Mouse (Mus musculus) heart, postnatal 0 days (tissue): ENCODE results near the gene Dner. TPM values are rescaled to one million over a fixed set of nuclear protein-coding genes. Genes with fewer than 3 reads are reported as not detected.

Source experiments
- ATAC-seq: fragments of 200-750 bp; cut with Nextera tagmentation; 2 replicates; pipeline ENCODE4 v1.8.0; 2017; ENCODE audit warnings: low read depth, moderate number of reproducible peaks, moderate library complexity; ENCODE audit not compliant: insufficient read depth
- DNase-seq: peaks from one replicate; pipeline ENCODE4 v3.0.0-alpha.2; 2016; ENCODE audit warnings: low spot score
- H3K27ac ChIP-seq: fragments of 300-500 bp; sonication (generic); 2 replicates; pipeline ENCODE4 v1.5.1; 2014; ENCODE audit warnings: low read depth, mild to moderate bottlenecking
- H3K27me3 ChIP-seq: fragments of 300-500 bp; sonication (generic); 2 replicates; pipeline ENCODE4 v1.6.1; 2014; ENCODE audit warnings: low read length, mixed read lengths; ENCODE audit not compliant: control insufficient read depth, insufficient read depth
- H3K36me3 ChIP-seq: fragments of 300-500 bp; sonication (generic); replicated peaks from 2 replicates; pipeline ENCODE4 v1.6.1; 2014; ENCODE audit warnings: low read length, mixed read lengths; ENCODE audit not compliant: control insufficient read depth, insufficient read depth
- H3K4me1 ChIP-seq: fragments of 300-500 bp; sonication (generic); 2 replicates; pipeline ENCODE4 v1.6.1; 2014; ENCODE audit warnings: antibody characterized with exemption; ENCODE audit not compliant: control insufficient read depth, insufficient read depth
- H3K4me2 ChIP-seq: fragments of 300-500 bp; sonication (generic); 2 replicates; pipeline ENCODE4 v1.6.1; 2014; ENCODE audit warnings: low read depth, mild to moderate bottlenecking, low read length, moderate library complexity
- H3K4me3 ChIP-seq: fragments of 300-500 bp; sonication (generic); 2 replicates; pipeline ENCODE4 v1.5.1; 2014; ENCODE audit warnings: low read depth, low read length
- H3K9ac ChIP-seq: fragments of 300-500 bp; sonication (generic); replicated peaks from 2 replicates; pipeline ENCODE4 v1.6.1; 2014; ENCODE audit warnings: low read depth, low read length, mixed read lengths
- H3K9me3 ChIP-seq: fragments of 300-500 bp; sonication (generic); replicated peaks from 2 replicates; pipeline ENCODE4 v1.6.1; 2016; ENCODE audit warnings: low read length; ENCODE audit not compliant: control insufficient read depth
- CTCF ChIP-seq: IDR thresholded peaks from 2 replicates; pipeline ENCODE4 v1.5.1; 2016; ENCODE audit warnings: antibody characterized with exemption, control low read depth, low read depth
- EP300 ChIP-seq: IDR thresholded peaks from 2 replicates; pipeline ENCODE4 v1.6.1; 2016; ENCODE audit warnings: antibody characterized with exemption, low read depth
- WGBS: fragments of 180-500 bp; shearing (Covaris S2); extraction: QIAGEN DNeasy Blood & Tissue Kit; methylation state at CpG from one replicate; pipeline ENCODE4 v1.1.7; 2014; 5-methylcytosine and 5-hydroxymethylcytosine counted together
- polyA plus RNA-seq: library from polyadenylated mRNA; unstranded; fragments of >200 nt; fragmentation: Nextera tagmentation; extraction: Ambion mirVana; gene quantifications from 2 replicates; pipeline ENCODE4 v1.2.1, GENCODE M21; 2015
- total RNA-seq: library from RNA; depleted of rRNA; stranded (reverse); fragments of >200 nt; gene quantifications from 2 replicates; pipeline ENCODE4 v1.2.3, GENCODE M21; 2014; ENCODE audit warnings: low replicate concordance

The Dner gene
- total and polyA plus RNA-seq, 2 experiments from 2014 or later, result 0.19 to 0.76 TPM

- Histone ChIP-seq H3K9ac (no peak overlapping the region), H3K27me3 (no peaks in the 10 kb centered on the region), H3K27ac (no peak overlapping the region), H3K4me3 (no peak overlapping the region), H3K9me3 (no peaks in the 10 kb centered on the region), H3K4me2 (no peak overlapping the region), H3K36me3 (no peaks in the 10 kb centered on the region), H3K4me1 (no peaks in the 10 kb centered on the region)
- TF ChIP-seq EP300 (no peak), CTCF (no peak)
- DNase-seq, result no peak
- no peak for ATAC-seq
- WGBS, result 68% methylated on average over 4 of the region's 4 CpGs
These were observed 160.0 kb downstream of the Dner start for GRCm38 (mm10) chr1:84536069-84536468.

- H3K4me2 ChIP-seq, result no peak overlapping the region
- H3K36me3 ChIP-seq, result no peaks in the 10 kb centered on the region
- H3K27ac ChIP-seq, result no peak overlapping the region
- H3K9ac ChIP-seq, result no peak overlapping the region
- DNase-seq (no peak), ATAC-seq (no peak)
- H3K4me1 ChIP-seq, result no peaks in the 10 kb centered on the region
- no peaks in the 10 kb centered on the region for H3K27me3 ChIP-seq
- TF ChIP-seq CTCF (no peak), EP300 (no peak)
- H3K9me3 ChIP-seq, result no peaks in the 10 kb centered on the region
- no peak overlapping the region for H3K4me3 ChIP-seq
- 57% methylated on average over 3 of the region's 3 CpGs for WGBS
These were observed 170.5 kb downstream of the Dner start for GRCm38 (mm10) chr1:84525514-84525913.

GRCm38 (mm10) chr1:84524413-84524812 lies 171.6 kb downstream of the Dner start:
- Histone ChIP-seq H3K9me3 (no peaks in the 10 kb centered on the region), H3K4me2 (no peak overlapping the region), H3K4me1 (no peaks in the 10 kb centered on the region), H3K9ac (no peak overlapping the region), H3K36me3 (no peaks in the 10 kb centered on the region), H3K4me3 (no peak overlapping the region), H3K27me3 (no peaks in the 10 kb centered on the region), H3K27ac (no peak overlapping the region)
- TF ChIP-seq EP300, result no peak
- DNase-seq, result no peak
- ATAC-seq, result no peak
- WGBS, result 82% methylated on average over 4 of the region's 4 CpGs

GRCm38 (mm10) chr1:84522963-84523280 lies 173.1 kb downstream of the Dner start:
- DNase-seq (no peak), ATAC-seq (no peak)
- Histone ChIP-seq H3K27me3 (no peaks in the 10 kb centered on the region), H3K9ac (no peak overlapping the region), H3K27ac (no peak overlapping the region), H3K36me3 (no peaks in the 10 kb centered on the region), H3K4me1 (no peaks in the 10 kb centered on the region), H3K9me3 (no peaks in the 10 kb centered on the region), H3K4me3 (no peak overlapping the region), H3K4me2 (no peak overlapping the region)
- no peak for TF ChIP-seq EP300
- no peak for TF ChIP-seq CTCF
- 67% methylated on average over 4 of the region's 4 CpGs for WGBS

GRCm38 (mm10) chr1:84522256-84522962 lies 173.6 kb downstream of the Dner start:
- Histone ChIP-seq H3K4me1 (no peaks in the 10 kb centered on the region), H3K4me3 (no peak overlapping the region), H3K27me3 (no peaks in the 10 kb centered on the region), H3K27ac (no peak overlapping the region), H3K9ac (no peak overlapping the region), H3K9me3 (no peaks in the 10 kb centered on the region), H3K4me2 (no peak overlapping the region), H3K36me3 (no peaks in the 10 kb centered on the region)
- no peak for TF ChIP-seq CTCF
- TF ChIP-seq EP300, result no peak
- no peak for DNase-seq
- no peak for ATAC-seq
- WGBS, result 65% methylated on average over 4 of the region's 4 CpGs

GRCm38 (mm10) chr1:84518347-84518746 lies 177.7 kb downstream of the Dner start:
- Histone ChIP-seq H3K36me3 (no peaks in the 10 kb centered on the region), H3K9me3 (no peaks in the 10 kb centered on the region), H3K4me2 (no peak overlapping the region), H3K9ac (no peak overlapping the region), H3K4me3 (no peak overlapping the region), H3K27me3 (no peaks in the 10 kb centered on the region), H3K27ac (no peak overlapping the region), H3K4me1 (no peaks in the 10 kb centered on the region)
- WGBS, result 74% methylated on average over 4 of the region's 4 CpGs
- TF ChIP-seq CTCF (no peak), EP300 (no peak)
- DNase-seq (no peak), ATAC-seq (no peak)
